Mouse (Mus musculus): Measurements from ENCODE around the gene Bcl7a.

Gene Bcl7a

GRCm38 (mm10) chr5:123423885-123424284 is 80.3 kb downstream of the Bcl7a start:
- DNase-seq (ENCODE audit: low spot score): no peak
